Mouse (Mus musculus) brain, embryonic 18.5 days (tissue): Measurements from ENCODE around the gene Nkg7.
A peak's percentile ranks its signal among the peaks of the same experiment; 100 is the strongest.
"Not testable (repeated sequence)": the region's sequence is repeated elsewhere in the genome, so short reads cannot be mapped to it uniquely, and the experiment has no call there.

Experiments used
- DNase-seq: peaks from one replicate; pipeline ENCODE4 v3.0.0-alpha.2; 2012; ENCODE audit warnings: low read depth, low spot score

The Nkg7 gene

DNA sequence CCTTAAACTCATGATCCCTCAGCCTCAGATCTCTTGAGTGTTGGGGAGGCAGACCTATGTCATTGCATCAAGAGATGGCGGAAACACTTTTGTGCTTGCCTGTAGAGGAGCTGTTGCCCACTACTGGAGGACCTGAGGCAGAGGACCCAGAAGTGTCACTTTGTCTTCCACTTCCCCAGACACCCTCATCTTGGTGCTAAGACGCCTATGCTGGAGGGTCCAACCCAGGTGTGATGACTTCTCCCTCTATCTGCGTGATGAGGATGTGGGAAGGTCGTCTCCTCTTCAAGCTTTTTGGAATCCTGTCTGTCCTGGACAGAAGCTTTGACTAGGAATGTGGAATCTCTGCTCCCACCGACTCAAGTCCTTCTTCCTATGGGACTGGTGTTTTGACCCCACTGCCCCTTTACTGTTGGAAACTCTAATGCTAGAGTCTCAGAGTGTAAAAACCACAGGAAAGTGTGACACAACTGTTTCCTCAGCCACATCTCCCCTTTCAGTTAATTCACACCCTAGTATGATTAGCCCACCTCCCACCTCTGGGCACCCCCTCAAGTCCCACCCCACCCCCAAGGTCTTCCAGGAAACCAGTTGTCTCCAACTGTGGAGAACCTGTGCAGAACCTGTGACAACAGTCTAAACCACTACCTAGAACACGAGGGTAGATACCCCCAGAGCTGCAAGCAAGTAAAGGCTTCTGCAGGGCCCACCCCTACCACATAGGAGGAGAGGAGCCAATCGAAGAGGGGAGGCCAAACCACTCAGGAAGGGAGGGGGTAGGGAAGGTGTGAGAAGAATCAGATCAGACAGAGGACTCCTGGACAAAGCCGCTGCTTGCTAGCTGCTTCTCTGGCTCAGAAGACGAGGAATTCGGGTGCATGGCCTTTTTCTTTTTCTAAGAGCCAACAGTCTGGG is at the start of gene Nkg7:
Gene Nkg7, plus strand, starts transcription at position 733 of the 915 bp plus-strand sequence.
- no peak for DNase-seq

DNA sequence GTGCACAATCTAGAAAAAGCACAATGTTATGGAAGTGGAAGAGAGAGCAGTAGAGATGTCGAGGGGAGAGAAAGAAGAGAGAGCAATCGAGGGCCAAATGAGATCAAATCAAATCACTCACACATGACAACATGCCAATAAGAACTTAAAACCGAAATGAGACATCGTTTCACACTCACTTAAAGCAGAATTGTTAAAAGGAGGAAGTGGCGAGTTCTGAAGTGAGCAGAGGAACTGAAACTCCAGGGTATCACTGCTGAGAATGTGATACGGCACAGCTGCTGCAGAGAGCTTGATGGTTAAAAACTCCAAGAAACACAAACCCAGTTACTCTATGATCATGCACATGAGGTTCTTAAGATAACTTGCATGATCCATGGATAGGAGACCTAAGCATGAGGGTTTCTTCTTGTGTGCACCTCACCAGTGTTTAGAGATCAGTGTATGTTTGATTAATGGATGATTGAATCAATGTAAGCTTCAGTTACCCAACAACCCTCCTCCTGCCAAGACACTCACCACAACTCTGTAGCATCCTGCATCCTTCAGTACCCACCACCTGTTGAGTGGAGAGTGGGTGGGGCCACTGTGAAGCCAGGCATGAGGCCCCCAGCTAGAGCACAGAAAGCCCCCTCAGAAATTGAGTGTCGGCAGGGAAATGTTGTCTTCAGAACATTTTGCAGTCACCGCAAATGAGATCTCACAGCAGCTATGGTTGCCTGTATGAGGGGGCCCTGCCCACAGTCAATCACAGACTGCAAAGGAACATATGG is 44.3 kb upstream of the Nkg7 start:
- DNase-seq: no peak

DNA sequence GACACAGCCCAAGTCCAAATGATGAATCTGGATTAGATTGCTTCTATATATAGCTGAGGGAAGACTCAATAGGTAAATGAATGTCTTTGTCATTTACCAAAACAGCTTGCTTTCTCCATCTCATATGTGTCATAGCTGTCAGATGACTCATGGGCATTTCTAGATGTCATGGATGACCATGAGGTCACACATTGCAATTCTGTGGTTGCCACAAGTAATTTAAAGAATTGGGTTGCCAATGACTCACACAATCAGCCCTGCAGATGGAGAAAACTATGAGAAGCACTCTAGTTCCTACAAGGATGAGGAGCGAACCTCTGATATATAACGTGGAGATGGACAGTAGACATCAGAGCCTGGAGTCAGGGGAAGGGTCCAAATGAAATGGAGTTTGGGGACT is 37.4 kb upstream of the Nkg7 start:
- DNase-seq: no peak

DNA sequence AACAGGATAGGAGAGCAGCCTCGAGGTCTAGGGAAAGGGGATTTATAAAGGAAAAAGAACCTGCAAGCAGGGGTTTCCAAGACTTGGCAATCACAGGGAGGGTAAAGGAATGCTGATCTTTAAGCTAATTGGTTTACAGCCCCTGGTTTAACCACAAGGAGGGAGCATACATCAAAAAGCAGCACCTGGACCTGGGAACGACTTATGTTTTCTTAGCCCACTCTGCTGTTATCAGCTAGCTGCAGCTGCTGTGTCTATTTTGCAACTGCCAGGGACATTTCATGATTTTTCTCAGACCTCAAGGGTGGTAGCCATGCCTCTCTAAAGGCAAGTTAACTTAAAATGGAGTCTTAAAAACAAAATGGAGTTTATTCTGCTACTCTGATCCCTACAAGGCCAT is 34.2 kb upstream of the Nkg7 start:
- no peak for DNase-seq

DNA sequence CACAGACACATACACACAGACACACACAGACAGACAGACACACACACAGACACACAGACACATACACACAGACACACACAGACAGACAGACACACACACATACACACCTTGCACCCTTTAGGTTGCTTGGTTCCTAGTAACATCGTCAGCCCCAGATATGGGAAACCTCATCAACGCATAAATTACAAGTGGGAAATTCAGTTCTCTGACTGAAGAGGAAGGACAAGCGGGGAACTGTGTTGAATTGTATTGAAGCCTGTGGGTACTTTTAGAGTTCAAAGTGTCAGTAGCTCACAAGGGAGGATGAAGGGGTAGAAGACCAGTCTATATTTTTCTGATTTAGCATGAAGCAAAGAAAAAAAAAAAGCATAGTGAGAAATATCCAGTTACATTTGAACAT is 29.3 kb upstream of the Nkg7 start:
- DNase-seq: no peak

DNA sequence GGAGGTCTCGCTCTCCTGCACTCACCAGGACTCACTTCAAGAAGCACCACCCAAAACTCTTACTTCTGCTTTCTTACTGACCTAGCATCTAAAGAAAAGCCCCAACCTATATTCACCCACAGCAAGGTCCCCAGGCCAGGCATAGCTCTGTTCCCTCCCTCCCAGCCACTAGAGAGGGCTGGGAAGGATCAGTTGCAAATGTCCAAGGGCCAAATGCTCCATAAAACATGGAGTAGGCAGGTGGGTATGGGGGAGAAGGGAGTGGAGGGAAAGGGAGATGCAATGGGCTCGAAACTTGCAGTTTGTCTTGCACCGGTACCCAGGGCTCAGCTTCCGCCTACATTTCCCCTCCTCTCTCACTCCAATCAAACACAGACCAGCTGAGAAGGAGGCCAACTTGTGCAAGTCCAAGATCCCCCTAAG is 28.7 kb upstream of the Nkg7 start, which contains the start of gene Siglecg:
Gene Siglecg, plus strand, starts transcription at position 74 of the 423 bp plus-strand sequence.
- DNase-seq: no peak

DNA sequence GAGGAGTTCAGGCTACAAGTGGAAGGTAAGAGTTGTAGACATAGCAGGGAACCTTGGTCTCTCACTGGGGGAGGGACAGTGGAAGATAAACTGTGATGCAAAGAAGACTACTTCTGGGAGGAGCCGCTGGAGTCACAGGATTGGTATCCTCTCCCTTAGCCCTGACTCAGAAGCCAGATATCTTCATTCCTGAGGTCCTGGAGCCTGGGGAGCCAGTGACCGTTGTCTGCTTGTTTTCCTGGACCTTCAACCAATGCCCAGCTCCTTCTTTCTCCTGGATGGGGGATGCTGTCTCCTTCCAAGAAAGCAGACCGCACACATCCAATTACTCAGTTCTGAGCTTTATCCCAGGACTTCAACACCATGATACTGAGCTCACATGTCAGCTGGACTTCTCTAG is 27.8 kb upstream of the Nkg7 start:
- no peak for DNase-seq

DNA sequence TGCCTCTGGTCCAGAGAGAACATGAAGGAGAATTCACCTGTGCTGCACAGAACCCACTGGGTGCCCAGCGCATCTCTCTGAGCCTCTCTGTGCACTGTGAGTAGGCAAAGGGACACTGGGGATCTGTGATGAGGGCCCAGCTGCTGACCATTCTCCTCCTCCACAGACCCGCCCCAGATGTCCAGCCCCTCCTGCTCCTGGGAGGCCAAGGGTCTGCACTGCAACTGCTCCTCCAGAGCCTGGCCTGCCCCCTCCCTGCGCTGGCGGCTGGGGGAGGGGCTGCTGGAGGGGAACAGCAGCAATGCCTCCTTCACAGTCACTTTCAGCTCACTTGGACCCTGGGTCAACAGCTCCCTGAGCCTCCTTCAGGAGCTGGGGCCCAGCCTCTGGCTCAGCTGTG is 25.1 kb upstream of the Nkg7 start:
- DNase-seq: not testable (repeated sequence)

DNA sequence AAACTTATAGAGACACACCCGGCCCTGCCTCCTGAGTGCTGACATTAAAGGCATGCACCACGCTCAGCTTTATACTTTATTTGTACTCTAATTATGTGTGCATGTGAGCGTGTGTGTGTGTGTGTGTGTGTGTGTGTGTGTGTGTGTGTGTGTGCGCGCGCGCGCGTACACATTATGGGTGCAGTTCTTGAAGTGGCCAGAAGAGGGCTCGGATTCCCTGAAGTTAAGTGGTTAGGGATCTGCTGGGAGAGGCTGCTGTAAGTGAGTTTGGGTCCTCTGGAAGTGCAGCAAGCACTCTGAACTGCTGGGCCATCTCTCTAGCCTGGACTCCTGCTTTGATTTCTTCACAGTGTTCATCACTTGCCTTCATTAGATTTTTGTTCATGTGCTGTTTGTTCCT is 19.6 kb upstream of the Nkg7 start:
- DNase-seq: no peak

DNA sequence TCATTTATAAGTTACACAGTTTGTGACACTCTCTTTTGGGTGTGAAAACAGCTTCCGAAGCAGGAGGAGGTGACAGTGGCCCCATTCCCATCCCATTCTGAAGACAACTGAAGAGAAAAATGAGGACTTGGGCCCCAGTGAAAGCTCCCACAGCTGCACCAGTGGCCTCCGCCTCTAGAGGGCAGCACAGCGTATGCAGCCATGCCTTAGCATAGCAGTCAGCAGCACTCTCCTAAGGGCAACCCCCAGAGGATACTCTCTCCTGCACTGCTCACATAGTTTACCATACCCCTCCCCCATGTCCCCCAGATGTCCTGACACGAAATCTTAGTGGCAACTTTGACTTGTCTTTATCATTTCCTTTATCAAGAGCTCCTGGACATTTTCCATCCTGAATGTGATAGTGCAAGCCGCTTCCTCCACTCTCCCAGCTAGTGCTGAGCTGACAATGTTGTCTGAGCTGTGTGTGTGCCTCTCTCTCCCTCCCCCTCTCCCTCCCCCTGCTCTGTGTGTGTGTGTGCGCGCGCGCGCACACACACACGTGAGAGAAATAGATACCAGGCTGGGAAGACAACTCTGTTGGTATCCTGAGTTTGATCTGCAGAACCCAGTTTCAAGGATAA is 13.8 kb upstream of the Nkg7 start:
- DNase-seq: no peak

DNA sequence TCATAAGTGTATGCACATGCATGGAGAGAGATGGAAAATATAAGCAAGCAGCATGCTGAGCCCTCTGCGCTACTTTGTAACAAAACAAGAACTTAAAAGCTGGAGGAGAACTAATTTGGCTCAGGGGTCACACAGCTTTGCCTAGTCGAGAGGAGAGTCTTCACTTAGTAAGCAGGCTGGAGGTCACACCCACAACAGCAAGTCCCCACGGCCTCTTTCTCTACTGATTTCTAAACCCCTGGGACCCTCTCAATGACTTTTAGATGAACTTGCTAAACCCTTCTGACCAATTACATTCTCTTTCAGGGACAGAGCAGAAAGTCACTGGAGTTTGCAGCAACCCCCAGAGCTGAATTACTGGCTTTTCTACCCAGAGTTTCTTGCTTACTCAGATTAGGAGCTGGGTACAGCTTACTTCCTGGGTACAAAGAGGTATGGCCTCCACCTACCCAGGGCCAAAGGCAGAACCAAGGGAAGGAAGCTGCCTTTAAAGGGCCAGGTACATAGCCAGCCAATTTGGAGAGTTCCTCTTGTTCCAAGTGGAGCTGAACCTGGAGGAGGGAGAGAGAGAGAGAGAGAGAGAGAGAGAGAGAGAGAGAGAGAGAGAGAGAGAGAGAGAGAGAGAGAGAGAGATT is 12.8 kb upstream of the Nkg7 start:
- no peak for DNase-seq

DNA sequence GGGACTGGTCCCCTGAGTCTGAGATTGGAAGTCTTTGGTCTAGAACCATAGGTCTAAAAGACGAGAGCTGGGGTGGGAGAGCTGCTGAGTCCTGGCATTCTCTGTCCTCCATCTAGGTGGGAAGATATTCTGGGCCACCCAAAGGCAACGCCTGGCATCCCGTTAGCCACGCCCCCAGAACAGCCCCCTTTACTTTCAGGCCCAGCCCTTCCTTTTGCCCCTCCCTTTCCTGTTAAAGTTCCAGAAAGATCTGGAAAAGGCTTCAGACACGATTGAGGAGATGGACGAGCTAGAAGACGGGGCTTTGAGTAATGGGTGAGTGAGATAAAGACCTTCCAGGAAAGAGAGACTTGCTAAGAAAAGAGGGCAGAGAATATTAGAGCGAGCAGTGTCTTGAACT is 9.5 kb upstream of the Nkg7 start, which contains the start of gene Lim2:
Gene Lim2, plus strand, starts transcription at position 265 of the 400 bp plus-strand sequence.
- DNase-seq: no peak

DNA sequence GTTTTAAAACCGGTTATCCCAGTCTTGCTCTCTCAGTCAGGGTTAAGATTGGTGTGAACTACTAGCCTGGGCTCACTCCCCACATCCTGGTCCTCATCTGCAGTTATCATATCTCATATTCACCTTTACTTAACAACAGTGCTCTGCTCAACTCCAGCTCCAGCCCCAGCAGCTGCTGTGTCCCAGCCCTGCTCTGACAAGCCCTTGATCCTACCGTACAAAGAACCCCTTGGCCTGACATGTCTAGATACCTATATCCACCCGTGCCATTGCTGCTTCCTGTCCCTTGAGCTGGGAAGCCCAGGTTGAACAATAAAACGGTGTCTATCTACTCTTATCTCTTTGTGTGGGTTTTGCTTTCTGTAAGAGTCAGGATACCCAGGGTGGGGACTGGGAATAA is 7.4 kb upstream of the Nkg7 start:
- DNase-seq: no peak

DNA sequence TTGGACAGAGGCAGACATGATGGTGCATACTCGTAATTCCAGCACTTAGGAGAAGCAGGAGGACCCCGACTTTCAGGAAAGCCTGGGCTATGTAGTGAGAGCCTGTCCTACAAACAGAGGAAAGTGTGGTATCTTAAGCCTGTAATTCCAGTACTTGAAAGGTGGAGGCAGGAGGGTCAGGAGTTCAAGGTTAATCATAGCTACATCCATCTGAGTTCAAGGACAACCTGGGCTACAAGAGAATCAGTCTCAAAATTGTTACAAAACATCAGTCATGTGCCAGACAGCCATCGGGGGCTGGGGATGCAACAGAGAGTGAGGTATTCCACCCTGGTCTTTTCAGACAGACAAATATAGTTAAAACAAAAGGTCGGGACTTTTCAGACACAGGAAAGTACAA is 4.0 kb upstream of the Nkg7 start:
- DNase-seq: no peak

DNA sequence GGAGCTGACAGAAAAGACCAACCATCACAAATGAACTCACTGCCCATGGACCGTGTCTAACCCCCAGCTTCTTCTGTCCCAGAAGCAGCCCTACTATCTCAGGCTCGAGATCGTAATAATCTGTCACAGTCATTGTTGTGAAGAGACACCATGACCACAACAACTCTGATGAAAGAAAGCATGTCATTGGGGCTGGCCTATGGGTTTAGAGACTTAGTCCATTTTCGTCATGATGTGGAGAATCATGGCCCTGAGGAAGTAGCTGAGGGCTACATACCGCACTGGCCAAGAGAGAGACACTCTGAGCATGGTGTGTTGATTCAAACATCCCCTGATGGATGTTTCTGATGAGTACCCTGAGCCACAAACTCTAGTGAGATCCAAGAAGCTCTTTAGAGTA is 2.2 kb upstream of the Nkg7 start:
- DNase-seq: no peak

DNA sequence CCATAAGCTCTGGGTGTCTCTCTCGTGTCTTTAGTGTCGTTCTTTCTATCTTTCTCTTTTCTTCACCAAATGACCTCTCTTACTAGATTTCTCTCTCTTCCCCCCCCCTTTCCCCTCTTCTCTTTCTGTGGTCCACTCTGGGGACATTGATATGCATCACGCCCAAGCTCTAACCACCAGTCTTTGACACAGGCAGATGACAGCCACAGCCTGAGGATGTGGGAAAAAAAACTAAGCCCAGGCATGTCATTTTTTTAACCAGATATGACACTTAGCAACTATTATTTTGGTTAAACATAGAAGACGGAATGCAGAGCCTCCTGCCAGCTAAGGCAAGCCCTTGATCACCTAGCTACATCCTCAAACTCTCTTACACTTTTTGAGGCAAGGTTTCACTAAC is 1.7 kb downstream of the Nkg7 start:
- no peak for DNase-seq

DNA sequence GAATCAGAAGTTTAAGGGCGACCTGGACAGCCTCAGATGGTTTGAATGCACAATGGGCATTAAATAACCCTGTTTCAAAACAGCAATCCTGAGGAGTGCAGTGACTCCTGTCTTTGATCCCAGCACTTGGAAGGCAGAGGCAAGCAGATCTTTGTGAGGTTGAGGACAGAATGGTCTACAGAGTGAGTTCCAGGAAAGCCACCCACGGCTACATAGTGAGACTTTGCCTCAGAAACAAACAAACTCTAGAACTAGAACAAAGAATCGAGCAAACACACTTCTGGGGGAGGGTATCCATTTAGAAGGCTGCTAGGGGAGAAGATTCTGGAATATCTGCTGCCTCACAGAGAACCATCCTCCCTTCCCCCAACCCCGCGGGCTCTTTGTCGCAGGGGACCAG is 3.6 kb downstream of the Nkg7 start, which contains the start of gene Cldnd2:
Gene Cldnd2, plus strand, starts transcription at position 301 of the 400 bp plus-strand sequence.
- DNase-seq: no peak

DNA sequence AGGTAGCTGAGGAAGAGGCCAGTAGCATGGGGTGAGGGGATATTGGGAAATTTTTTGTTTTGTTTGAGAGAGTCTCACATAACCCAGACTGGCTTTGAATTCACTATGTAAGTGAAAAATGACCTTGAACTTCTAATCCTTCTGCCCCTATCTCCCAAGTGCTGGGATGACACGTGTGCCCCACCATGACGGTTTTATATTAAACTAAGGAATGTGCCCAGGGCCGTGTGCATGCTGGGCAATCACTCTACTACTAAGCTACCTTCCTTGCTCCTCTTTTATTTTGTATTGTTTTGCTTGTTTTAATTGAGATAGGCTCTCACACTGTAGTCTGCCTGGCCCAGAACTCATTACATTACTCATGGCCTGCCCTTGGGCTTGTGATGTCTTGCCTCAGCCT is 4.2 kb downstream of the Nkg7 start:
- no peak for DNase-seq

DNA sequence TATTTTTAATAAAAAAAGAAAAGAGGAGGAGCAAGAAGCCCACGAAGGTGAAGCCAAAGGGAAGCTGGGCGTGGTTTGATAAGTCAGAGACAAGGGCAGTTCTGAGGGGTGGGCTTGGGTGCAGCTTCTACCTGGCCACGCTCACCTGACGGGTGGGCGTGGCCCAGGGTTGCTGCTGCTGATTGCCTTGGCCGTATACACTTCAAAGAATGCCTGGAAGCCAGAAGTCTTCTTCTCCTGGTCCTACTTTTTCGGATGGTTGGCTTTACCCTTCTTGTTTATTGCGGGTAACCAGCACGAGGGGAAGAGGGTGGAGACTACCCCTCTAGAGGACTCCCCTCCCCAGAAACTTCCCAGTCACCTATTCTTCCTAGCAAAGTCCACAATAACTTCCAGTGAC is 5.8 kb downstream of the Nkg7 start:
- no peak for DNase-seq

DNA sequence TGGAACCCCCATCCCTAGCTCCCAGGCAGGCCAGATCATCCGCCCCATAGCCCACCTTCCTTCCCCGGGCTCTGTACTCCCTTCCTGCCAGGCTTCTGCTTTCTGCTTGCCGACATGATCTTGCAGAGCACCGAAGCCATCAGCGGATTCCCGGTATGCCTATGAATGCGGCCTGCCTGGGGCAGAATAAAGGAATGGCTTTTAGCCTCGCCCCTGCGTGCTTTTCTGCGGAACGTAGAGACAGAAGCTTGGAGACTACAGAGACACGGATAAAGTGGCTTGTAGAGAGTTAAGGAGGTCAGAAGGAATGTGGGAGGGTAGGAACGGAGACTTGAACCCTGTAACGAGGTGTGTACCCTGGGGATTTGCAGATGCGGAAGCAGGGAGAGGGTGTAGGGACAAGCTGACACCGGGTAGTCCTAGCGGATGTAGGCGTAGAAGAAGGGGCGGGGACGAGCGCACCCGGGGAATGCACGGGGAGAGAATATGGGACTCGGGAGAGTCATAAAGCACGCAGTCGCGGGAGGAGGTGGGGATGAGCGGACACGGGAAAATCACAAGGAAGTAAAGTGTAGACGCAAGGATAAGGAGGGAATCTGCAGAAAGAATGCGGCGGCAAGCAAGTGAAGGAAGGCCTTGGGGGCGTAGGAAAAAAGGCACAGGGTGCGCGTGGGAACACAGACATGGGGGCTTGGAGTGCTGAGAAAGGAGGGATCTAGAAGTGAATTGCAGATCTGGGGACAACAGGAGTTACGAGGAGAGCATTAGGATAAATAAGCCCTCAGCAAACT is 6.4 kb downstream of the Nkg7 start:
- no peak for DNase-seq

DNA sequence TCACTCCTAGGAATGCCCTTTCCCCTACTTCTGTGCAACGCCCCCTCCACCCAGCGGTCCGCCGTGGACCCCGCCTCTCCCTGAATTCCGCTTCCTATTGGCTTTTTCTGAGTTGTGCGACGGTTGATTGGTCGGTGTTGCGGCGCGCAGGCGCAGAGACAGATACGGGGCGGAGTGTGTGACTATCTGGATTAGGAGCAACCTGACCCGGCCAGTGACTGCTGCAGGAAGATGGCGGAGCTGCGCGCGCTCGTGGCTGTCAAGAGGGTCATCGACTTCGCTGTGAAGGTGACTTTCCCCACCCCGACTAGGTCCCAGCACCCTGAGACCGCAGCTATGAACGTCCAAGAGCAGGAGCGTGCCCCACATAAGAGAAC is 7.0 kb downstream of the Nkg7 start, which contains the start of the genes Etfb and Gm45233:
Gene Etfb, plus strand, starts transcription at position 167 of the 377 bp plus-strand sequence.
Gene Gm45233, plus strand, starts transcription at position 212 of the 377 bp plus-strand sequence.
- peak; percentile 89 for DNase-seq
